Mouse (Mus musculus): ENCODE results near the gene Kctd13.

- no peak for TF ChIP-seq CTCF (IDR thresholded peaks at IDR 0.05; ENCODE audit: insufficient read depth, low read depth, low read length)
- no peak for TF ChIP-seq POLR2A (IDR thresholded peaks at IDR 0.05; ENCODE audit: insufficient read depth, low read depth, low read length)
These were observed 4.7 kb upstream of the Kctd13 start for GRCm38 (mm10) chr7:126923999-126924398.
